Mouse (Mus musculus): ENCODE data around the gene Gramd1b. TPM values are rescaled to one million over a fixed set of nuclear protein-coding genes. Genes with fewer than 3 reads are reported as not detected.

Gene Gramd1b
- polyA plus RNA-seq, 1 experiment from 2014 or later, result 2.8 TPM

GRCm38 (mm10) chr9:40528733-40529132 lies 2.5 kb downstream of the Gramd1b start:
- H3K36me3 ChIP-seq (ENCODE audit: control insufficient read depth, insufficient read depth, low read length), result no peaks in the 10 kb centered on the region
- WGBS, result 64% methylated on average over 4 of the region's 4 CpGs
- H3K4me3 ChIP-seq (ENCODE audit: low read depth, low read length), result no peak overlapping the region
- H3K27ac ChIP-seq (replicated peaks; ENCODE audit: low read depth, low read length), result no peak overlapping the region
- H3K4me2 ChIP-seq (ENCODE audit: low read depth, severe bottlenecking), result no peak overlapping the region
- H3K27me3 ChIP-seq (ENCODE audit: control insufficient read depth, insufficient read depth, low read length), result peaks cover 10% of the 10 kb centered on the region
- no peak for ATAC-seq (ENCODE audit: insufficient number of reproducible peaks, low FRiP score, low TSS enrichment, low read depth)
- H3K4me1 ChIP-seq (ENCODE audit: control insufficient read depth, insufficient read depth, low read length), result no peaks in the 10 kb centered on the region
- no peak for DNase-seq (ENCODE audit: low spot score)
- no peaks in the 10 kb centered on the region for H3K9me3 ChIP-seq (ENCODE audit: control insufficient read depth, low read length)
- no peak overlapping the region for H3K9ac ChIP-seq (ENCODE audit: low read length)

- Histone ChIP-seq H3K4me1 (ENCODE audit: control insufficient read depth, insufficient read depth, low read length) (no peaks in the 10 kb centered on the region), H3K27ac (replicated peaks; ENCODE audit: low read depth, low read length) (no peak overlapping the region), H3K4me2 (ENCODE audit: low read depth, severe bottlenecking) (no peak overlapping the region), H3K27me3 (ENCODE audit: control insufficient read depth, insufficient read depth, low read length) (peaks cover 10% of the 10 kb centered on the region), H3K4me3 (ENCODE audit: low read depth, low read length) (no peak overlapping the region), H3K36me3 (ENCODE audit: control insufficient read depth, insufficient read depth, low read length) (no peaks in the 10 kb centered on the region), H3K9me3 (ENCODE audit: control insufficient read depth, low read length) (no peaks in the 10 kb centered on the region), H3K9ac (ENCODE audit: low read length) (no peak overlapping the region)
- ATAC-seq (ENCODE audit: insufficient number of reproducible peaks, low FRiP score, low TSS enrichment, low read depth), result no peak
- DNase-seq (ENCODE audit: low spot score), result no peak
- WGBS, result 52% methylated on average over 3 of the region's 3 CpGs
Measured at GRCm38 (mm10) chr9:40526928-40527327, 4.3 kb downstream of the Gramd1b start.

- H3K9ac ChIP-seq (ENCODE audit: low read length), result no peak overlapping the region
- H3K9me3 ChIP-seq (ENCODE audit: control insufficient read depth, low read length), result no peaks in the 10 kb centered on the region
- H3K4me1 ChIP-seq (ENCODE audit: control insufficient read depth, insufficient read depth, low read length), result no peaks in the 10 kb centered on the region
- H3K4me2 ChIP-seq (ENCODE audit: low read depth, severe bottlenecking), result no peak overlapping the region
- WGBS, result 85% methylated on average over 7 of the region's 7 CpGs
- no peak overlapping the region for H3K27ac ChIP-seq (replicated peaks; ENCODE audit: low read depth, low read length)
- H3K27me3 ChIP-seq (ENCODE audit: control insufficient read depth, insufficient read depth, low read length), result no peaks in the 10 kb centered on the region
- H3K4me3 ChIP-seq (ENCODE audit: low read depth, low read length), result no peak overlapping the region
- DNase-seq (ENCODE audit: low spot score), result no peak
- ATAC-seq (ENCODE audit: insufficient number of reproducible peaks, low FRiP score, low TSS enrichment, low read depth), result no peak
- H3K36me3 ChIP-seq (ENCODE audit: control insufficient read depth, insufficient read depth, low read length), result no peaks in the 10 kb centered on the region
Measured at GRCm38 (mm10) chr9:40522156-40522555, 9.0 kb downstream of the Gramd1b start.

GRCm38 (mm10) chr9:40521097-40521496 lies 10.1 kb downstream of the Gramd1b start:
- Histone ChIP-seq H3K4me1 (ENCODE audit: control insufficient read depth, insufficient read depth, low read length) (no peaks in the 10 kb centered on the region), H3K4me3 (ENCODE audit: low read depth, low read length) (no peak overlapping the region), H3K9ac (ENCODE audit: low read length) (no peak overlapping the region), H3K27ac (replicated peaks; ENCODE audit: low read depth, low read length) (no peak overlapping the region), H3K4me2 (ENCODE audit: low read depth, severe bottlenecking) (no peak overlapping the region), H3K36me3 (ENCODE audit: control insufficient read depth, insufficient read depth, low read length) (no peaks in the 10 kb centered on the region), H3K27me3 (ENCODE audit: control insufficient read depth, insufficient read depth, low read length) (no peaks in the 10 kb centered on the region), H3K9me3 (ENCODE audit: control insufficient read depth, low read length) (no peaks in the 10 kb centered on the region)
- DNase-seq (ENCODE audit: low spot score), result no peak
- 81% methylated on average over 6 of the region's 6 CpGs for WGBS
- no peak for ATAC-seq (ENCODE audit: insufficient number of reproducible peaks, low FRiP score, low TSS enrichment, low read depth)

GRCm38 (mm10) chr9:40519294-40519693 lies 11.9 kb downstream of the Gramd1b start:
- Histone ChIP-seq H3K9ac (ENCODE audit: low read length) (no peak overlapping the region), H3K27ac (replicated peaks; ENCODE audit: low read depth, low read length) (no peak overlapping the region), H3K4me2 (ENCODE audit: low read depth, severe bottlenecking) (no peak overlapping the region), H3K4me3 (ENCODE audit: low read depth, low read length) (no peak overlapping the region), H3K4me1 (ENCODE audit: control insufficient read depth, insufficient read depth, low read length) (no peaks in the 10 kb centered on the region), H3K9me3 (ENCODE audit: control insufficient read depth, low read length) (no peaks in the 10 kb centered on the region), H3K36me3 (ENCODE audit: control insufficient read depth, insufficient read depth, low read length) (no peaks in the 10 kb centered on the region), H3K27me3 (ENCODE audit: control insufficient read depth, insufficient read depth, low read length) (no peaks in the 10 kb centered on the region)
- WGBS, result 87% methylated on average over 3 of the region's 3 CpGs
- DNase-seq (ENCODE audit: low spot score) (no peak), ATAC-seq (ENCODE audit: insufficient number of reproducible peaks, low FRiP score, low TSS enrichment, low read depth) (no peak)

- Histone ChIP-seq H3K36me3 (ENCODE audit: control insufficient read depth, insufficient read depth, low read length) (no peaks in the 10 kb centered on the region), H3K9me3 (ENCODE audit: control insufficient read depth, low read length) (no peaks in the 10 kb centered on the region), H3K27me3 (ENCODE audit: control insufficient read depth, insufficient read depth, low read length) (no peaks in the 10 kb centered on the region), H3K4me2 (ENCODE audit: low read depth, severe bottlenecking) (no peak overlapping the region), H3K27ac (replicated peaks; ENCODE audit: low read depth, low read length) (no peak overlapping the region), H3K9ac (ENCODE audit: low read length) (no peak overlapping the region), H3K4me3 (ENCODE audit: low read depth, low read length) (no peak overlapping the region), H3K4me1 (ENCODE audit: control insufficient read depth, insufficient read depth, low read length) (no peaks in the 10 kb centered on the region)
- 83% methylated on average over 2 of the region's 2 CpGs for WGBS
- no peak for DNase-seq (ENCODE audit: low spot score)
- no peak for ATAC-seq (ENCODE audit: insufficient number of reproducible peaks, low FRiP score, low TSS enrichment, low read depth)
Measured at GRCm38 (mm10) chr9:40511970-40512369, 19.2 kb downstream of the Gramd1b start.

GRCm38 (mm10) chr9:40509479-40509878 lies 21.7 kb downstream of the Gramd1b start:
- no peaks in the 10 kb centered on the region for H3K27me3 ChIP-seq (ENCODE audit: control insufficient read depth, insufficient read depth, low read length)
- 80% methylated on average over 6 of the region's 6 CpGs for WGBS
- ATAC-seq (ENCODE audit: insufficient number of reproducible peaks, low FRiP score, low TSS enrichment, low read depth) (no peak), DNase-seq (ENCODE audit: low spot score) (no peak)
- no peaks in the 10 kb centered on the region for H3K36me3 ChIP-seq (ENCODE audit: control insufficient read depth, insufficient read depth, low read length)
- no peak overlapping the region for H3K4me3 ChIP-seq (ENCODE audit: low read depth, low read length)
- no peaks in the 10 kb centered on the region for H3K4me1 ChIP-seq (ENCODE audit: control insufficient read depth, insufficient read depth, low read length)
- H3K27ac ChIP-seq (replicated peaks; ENCODE audit: low read depth, low read length), result no peak overlapping the region
- no peak overlapping the region for H3K4me2 ChIP-seq (ENCODE audit: low read depth, severe bottlenecking)
- no peaks in the 10 kb centered on the region for H3K9me3 ChIP-seq (ENCODE audit: control insufficient read depth, low read length)
- no peak overlapping the region for H3K9ac ChIP-seq (ENCODE audit: low read length)

- no peaks in the 10 kb centered on the region for H3K36me3 ChIP-seq (ENCODE audit: control insufficient read depth, insufficient read depth, low read length)
- no peak overlapping the region for H3K4me2 ChIP-seq (ENCODE audit: low read depth, severe bottlenecking)
- H3K27ac ChIP-seq (replicated peaks; ENCODE audit: low read depth, low read length), result no peak overlapping the region
- no peaks in the 10 kb centered on the region for H3K4me1 ChIP-seq (ENCODE audit: control insufficient read depth, insufficient read depth, low read length)
- WGBS, result 80% methylated on average over 3 of the region's 3 CpGs
- no peaks in the 10 kb centered on the region for H3K9me3 ChIP-seq (ENCODE audit: control insufficient read depth, low read length)
- no peak overlapping the region for H3K9ac ChIP-seq (ENCODE audit: low read length)
- ATAC-seq (ENCODE audit: insufficient number of reproducible peaks, low FRiP score, low TSS enrichment, low read depth), result no peak
- H3K27me3 ChIP-seq (ENCODE audit: control insufficient read depth, insufficient read depth, low read length), result no peaks in the 10 kb centered on the region
- DNase-seq (ENCODE audit: low spot score), result no peak
- no peak overlapping the region for H3K4me3 ChIP-seq (ENCODE audit: low read depth, low read length)
Measured at GRCm38 (mm10) chr9:40506576-40506975, 24.6 kb downstream of the Gramd1b start.

- H3K27me3 ChIP-seq (ENCODE audit: control insufficient read depth, insufficient read depth, low read length), result no peaks in the 10 kb centered on the region
- WGBS, result 76% methylated on average over 11 of the region's 11 CpGs
Measured at GRCm38 (mm10) chr9:40505471-40506312, 25.5 kb downstream of the Gramd1b start.

More at GRCm38 (mm10) chr9:40505471-40506312, 25.5 kb downstream of the Gramd1b start:
- Histone ChIP-seq H3K9ac (ENCODE audit: low read length) (no peak overlapping the region), H3K27ac (replicated peaks; ENCODE audit: low read depth, low read length) (no peak overlapping the region), H3K4me1 (ENCODE audit: control insufficient read depth, insufficient read depth, low read length) (no peaks in the 10 kb centered on the region), H3K36me3 (ENCODE audit: control insufficient read depth, insufficient read depth, low read length) (no peaks in the 10 kb centered on the region), H3K4me3 (ENCODE audit: low read depth, low read length) (no peak overlapping the region), H3K9me3 (ENCODE audit: control insufficient read depth, low read length) (no peaks in the 10 kb centered on the region), H3K4me2 (ENCODE audit: low read depth, severe bottlenecking) (no peak overlapping the region)
- ATAC-seq (ENCODE audit: insufficient number of reproducible peaks, low FRiP score, low TSS enrichment, low read depth), result no peak
- no peak for DNase-seq (ENCODE audit: low spot score)

Data from limb, embryonic 11.5 days (tissue).